Mouse (Mus musculus) heart, embryonic 14.5 days (tissue): ENCODE results near the gene Olfr147. TPM values are rescaled to one million over a fixed set of nuclear protein-coding genes. Genes with fewer than 3 reads are reported as not detected.
"Not testable (repeated sequence)": the region's sequence is repeated elsewhere in the genome, so short reads cannot be mapped to it uniquely, and the experiment has no call there.

Source experiments
- ATAC-seq: fragments of 200-750 bp; cut with Nextera tagmentation; 2 replicates; pipeline ENCODE4 v1.8.0; 2017; ENCODE audit warnings: low read depth, moderate TSS enrichment; ENCODE audit not compliant: insufficient number of reproducible peaks, insufficient read depth, low FRiP score
- H3K27ac ChIP-seq, 2 experiments: fragments of 200-500 bp in 1 of 2; fragments of 300-500 bp in 1 of 2; sonication (generic) in 1 of 2; replicated peaks in 1 of 2; 2 replicates each; pipeline ENCODE4 v1.5.1; 2012 to 2014; ENCODE audit warnings: low read depth in 2 of 2, low read length in 2 of 2, control low read depth in 1 of 2, mild to moderate bottlenecking in 1 of 2, mixed read lengths in 1 of 2; ENCODE audit not compliant: control insufficient read depth in 1 of 2, insufficient read depth in 1 of 2
- H3K27me3 ChIP-seq: fragments of 300-500 bp; sonication (generic); 2 replicates; pipeline ENCODE4 v1.6.1; 2014; ENCODE audit warnings: mild to moderate bottlenecking, low read length, control low read depth; ENCODE audit not compliant: control insufficient read depth, insufficient read depth
- H3K36me3 ChIP-seq: fragments of 300-500 bp; sonication (generic); 2 replicates; pipeline ENCODE4 v1.6.1; 2014; ENCODE audit warnings: mild to moderate bottlenecking, control low read depth, low read length, mixed read lengths; ENCODE audit not compliant: control insufficient read depth, insufficient read depth
- H3K4me1 ChIP-seq, 2 experiments: fragments of 200-500 bp in 1 of 2; fragments of 300-500 bp in 1 of 2; sonication (generic) in 1 of 2; 2 replicates each; pipeline ENCODE4 v1.6.1; 2012 to 2014; ENCODE audit warnings: low read length in 2 of 2, control low read depth in 1 of 2, mixed read lengths in 1 of 2; ENCODE audit not compliant: control insufficient read depth in 2 of 2, insufficient read depth in 2 of 2
- H3K4me2 ChIP-seq: fragments of 300-500 bp; sonication (generic); 2 replicates; pipeline ENCODE4 v1.6.1; 2014; ENCODE audit warnings: mild to moderate bottlenecking, low read length
- H3K4me3 ChIP-seq, 2 experiments: fragments of 200-500 bp in 1 of 2; fragments of 300-500 bp in 1 of 2; sonication (generic) in 1 of 2; 2 replicates each; pipeline ENCODE4 v1.5.1; 2012 to 2014; ENCODE audit warnings: low read length in 2 of 2, mild to moderate bottlenecking in 2 of 2, control low read depth in 1 of 2, low read depth in 1 of 2, moderate library complexity in 1 of 2; ENCODE audit not compliant: control insufficient read depth in 1 of 2, insufficient read depth in 1 of 2
- H3K9ac ChIP-seq: fragments of 300-500 bp; sonication (generic); 2 replicates; pipeline ENCODE4 v1.6.1; 2014; ENCODE audit warnings: mild to moderate bottlenecking, low read length
- H3K9me3 ChIP-seq: fragments of 300-500 bp; sonication (generic); 2 replicates; pipeline ENCODE4 v1.6.1; 2016; ENCODE audit warnings: low read length, control low read depth; ENCODE audit not compliant: control insufficient read depth
- WGBS: fragments of 180-500 bp; shearing (Covaris S2); extraction: QIAGEN DNeasy Blood & Tissue Kit; methylation state at CpG from one replicate; pipeline ENCODE4 v1.1.7; 2014; 5-methylcytosine and 5-hydroxymethylcytosine counted together
- polyA plus RNA-seq: library from polyadenylated mRNA; unstranded; fragments of >200 nt; fragmentation: Nextera tagmentation; extraction: Ambion mirVana; gene quantifications from 2 replicates; pipeline ENCODE4 v1.2.1, GENCODE M21; 2014

The Olfr147 gene
- polyA plus RNA-seq = not detected in 2 replicates

DNA sequence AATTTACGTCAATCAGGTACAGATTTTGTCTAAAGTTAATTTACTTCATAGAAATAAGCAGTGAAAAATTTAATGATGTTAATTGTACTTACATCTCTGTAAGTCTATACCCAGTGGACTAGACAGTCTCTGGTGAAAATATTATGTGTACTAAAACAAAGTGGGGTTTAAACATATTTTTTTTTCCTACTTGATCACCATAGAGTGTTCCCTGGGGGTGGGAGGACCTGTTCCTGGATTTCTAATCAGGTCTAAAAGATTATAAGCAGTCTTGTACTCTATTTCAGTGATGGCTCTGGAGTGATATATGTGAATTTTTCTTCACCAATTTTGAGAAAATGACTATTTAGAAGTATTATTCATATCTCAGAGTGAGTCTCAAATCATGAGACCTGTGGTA lies at the start of gene Olfr147:
Olfr147 (plus strand) TSS at position 301 of the 400 bp plus-strand sequence.
- no peak within 1 kb of the TSS for H3K9ac ChIP-seq
- no peak within 1 kb of the TSS for H3K4me3 ChIP-seq
- no peak for ATAC-seq
- no peaks in the 10 kb centered on the region for H3K27me3 ChIP-seq
- H3K36me3 ChIP-seq = no peaks in the 10 kb centered on the region
- no peaks in the 10 kb centered on the region for H3K4me1 ChIP-seq
- no peak within 1 kb of the TSS for H3K27ac ChIP-seq
- H3K9me3 ChIP-seq = no peaks in the 10 kb centered on the region
- 70% methylated on average over 1 of the region's 1 CpGs for WGBS
- H3K4me2 ChIP-seq = no peak within 1 kb of the TSS

DNA sequence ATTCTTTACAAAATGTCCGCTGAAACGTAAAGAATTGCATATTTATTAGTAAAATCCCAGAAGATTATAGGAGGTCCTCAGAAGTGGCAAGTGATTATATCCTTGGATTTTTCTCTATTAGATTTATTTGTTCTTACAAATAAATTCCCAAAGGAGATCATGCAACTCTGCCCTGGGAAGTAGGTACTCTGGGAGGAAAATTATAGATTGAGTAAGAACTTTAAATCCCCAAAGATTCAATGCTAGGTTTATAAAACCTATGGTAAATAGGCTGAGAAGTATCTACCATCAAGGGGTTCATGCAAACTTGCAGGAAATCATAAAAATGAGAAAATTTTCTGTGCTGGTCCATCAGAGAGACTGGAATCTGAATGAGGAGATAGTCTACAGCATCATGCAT lies 34.9 kb upstream of the Olfr147 start, which contains the start of gene Olfr250:
Olfr250 (plus strand) TSS at position 301 of the 400 bp plus-strand sequence.
- Histone ChIP-seq H3K4me3 (no peak within 1 kb of the TSS), H3K9me3 (no peaks in the 10 kb centered on the region), H3K4me1 (no peaks in the 10 kb centered on the region), H3K9ac (no peak within 1 kb of the TSS), H3K27me3 (no peaks in the 10 kb centered on the region), H3K27ac (no peak within 1 kb of the TSS), H3K4me2 (no peak within 1 kb of the TSS), H3K36me3 (no peaks in the 10 kb centered on the region)
- ATAC-seq = no peak
- 83% methylated on average over 2 of the region's 2 CpGs for WGBS

DNA sequence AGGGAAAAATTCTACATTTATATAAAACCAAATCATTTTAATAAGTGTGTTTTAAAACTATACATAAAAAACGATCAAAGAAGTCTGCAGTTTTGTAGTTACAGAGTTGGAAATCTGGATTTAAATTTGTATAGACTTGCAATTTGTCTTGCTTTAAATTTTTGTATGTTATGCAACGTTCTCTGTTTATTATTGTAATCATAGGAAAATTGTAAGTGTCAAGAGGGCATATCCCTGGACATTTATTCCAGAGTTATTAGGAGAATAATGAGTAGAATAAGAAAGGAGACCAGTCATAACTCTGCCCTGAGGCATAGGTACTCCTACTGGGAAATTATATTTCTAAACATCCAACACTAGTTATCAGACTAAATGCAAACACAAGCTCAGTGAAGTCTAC lies 24.7 kb upstream of the Olfr147 start, which contains the start of gene Olfr251:
Olfr251 (plus strand) TSS at position 301 of the 400 bp plus-strand sequence.
- H3K9ac ChIP-seq = no peak within 1 kb of the TSS
- 0 out of 2 replicates have a peak, but pooled peaks cover 2% of the 10 kb centered on the region for H3K9me3 ChIP-seq
- H3K36me3 ChIP-seq = no peaks in the 10 kb centered on the region
- H3K27me3 ChIP-seq = no peaks in the 10 kb centered on the region
- no peak within 1 kb of the TSS for H3K27ac ChIP-seq
- H3K4me1 ChIP-seq = no peaks in the 10 kb centered on the region
- WGBS = 57% methylated on average over 2 of the region's 2 CpGs
- no peak for ATAC-seq
- H3K4me3 ChIP-seq = no peak within 1 kb of the TSS
- no peak within 1 kb of the TSS for H3K4me2 ChIP-seq

DNA sequence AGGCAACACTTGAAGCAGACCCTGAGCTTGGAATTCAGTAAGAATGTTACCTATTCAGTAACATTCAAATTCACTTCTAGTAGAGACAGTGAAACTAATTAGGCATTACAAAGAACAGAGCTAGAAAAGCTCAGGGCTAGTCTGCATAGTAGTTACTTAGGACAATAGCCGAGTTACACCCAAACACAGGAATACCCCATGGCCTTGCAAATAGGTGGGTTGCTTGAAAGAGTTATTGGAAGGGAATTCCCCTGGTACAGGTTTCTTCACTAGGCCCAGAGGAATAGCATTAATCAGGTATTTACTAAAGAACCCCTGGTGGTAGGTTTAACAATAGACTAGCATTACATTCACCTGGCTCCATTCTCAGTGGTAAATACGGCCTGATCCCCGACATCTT lies 6.0 kb downstream of the Olfr147 start:
- H3K27me3 ChIP-seq, H3K9ac ChIP-seq, H3K9me3 ChIP-seq, H3K4me1 ChIP-seq, H3K4me3 ChIP-seq, H3K36me3 ChIP-seq, ATAC-seq, H3K4me2 ChIP-seq, H3K27ac ChIP-seq: not testable (repeated sequence)
- 84% methylated on average over 3 of the region's 3 CpGs for WGBS

DNA sequence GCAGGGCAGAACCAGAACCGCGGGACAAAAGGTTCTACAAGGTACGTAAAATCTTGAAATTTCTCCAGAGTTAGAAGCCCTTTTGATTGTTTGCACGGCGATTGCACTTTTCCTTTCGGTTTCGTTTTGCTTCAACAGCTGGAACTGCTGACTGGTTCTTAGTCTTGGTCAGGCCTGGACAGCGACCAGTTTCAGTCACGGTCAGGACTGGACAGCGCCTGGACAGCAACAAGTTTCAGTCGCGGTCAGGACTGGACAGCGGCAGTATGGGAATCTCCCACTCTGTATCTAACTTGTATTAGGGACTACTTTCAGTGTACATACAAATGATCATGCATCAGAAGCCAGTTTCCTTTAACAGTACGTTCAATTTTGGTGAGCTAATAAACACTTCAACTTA lies 12.0 kb downstream of the Olfr147 start:
- not testable (repeated sequence) for H3K36me3 ChIP-seq

DNA sequence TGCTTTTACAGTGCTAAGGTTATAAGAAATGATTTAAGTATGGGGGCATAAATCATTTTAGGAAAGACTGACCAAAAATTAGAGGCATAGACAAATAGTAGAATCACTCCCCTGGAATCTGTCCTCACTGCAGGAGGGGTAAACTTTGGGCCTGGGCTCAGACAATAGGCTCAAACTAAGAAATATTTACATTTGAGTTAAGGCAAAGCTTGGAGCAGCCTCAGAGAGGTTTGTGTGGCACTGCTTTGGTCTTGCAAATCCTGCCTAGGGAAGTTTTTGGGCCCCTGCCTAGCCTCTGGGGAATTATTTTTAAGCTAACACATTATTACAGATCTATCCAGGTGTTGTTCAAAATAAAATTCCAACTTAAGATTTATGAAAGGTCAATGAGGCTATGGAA lies 22.3 kb downstream of the Olfr147 start:
- Histone ChIP-seq H3K36me3 (no peaks in the 10 kb centered on the region), H3K9ac (no peak overlapping the region), H3K4me2 (no peak overlapping the region), H3K27me3 (no peaks in the 10 kb centered on the region), H3K27ac (no peak overlapping the region), H3K4me1 (no peaks in the 10 kb centered on the region), H3K9me3 (0 out of 2 replicates have a peak, but pooled peaks cover 6% of the 10 kb centered on the region), H3K4me3 (no peak overlapping the region)
- no peak for ATAC-seq

More for the DNA sequence above, 12.0 kb downstream of the Olfr147 start:
- not testable (repeated sequence) for H3K9me3 ChIP-seq, H3K4me3 ChIP-seq, H3K27me3 ChIP-seq, H3K4me1 ChIP-seq, H3K4me2 ChIP-seq, ATAC-seq, H3K9ac ChIP-seq, H3K27ac ChIP-seq
- 85% methylated on average over 14 of the region's 14 CpGs for WGBS

DNA sequence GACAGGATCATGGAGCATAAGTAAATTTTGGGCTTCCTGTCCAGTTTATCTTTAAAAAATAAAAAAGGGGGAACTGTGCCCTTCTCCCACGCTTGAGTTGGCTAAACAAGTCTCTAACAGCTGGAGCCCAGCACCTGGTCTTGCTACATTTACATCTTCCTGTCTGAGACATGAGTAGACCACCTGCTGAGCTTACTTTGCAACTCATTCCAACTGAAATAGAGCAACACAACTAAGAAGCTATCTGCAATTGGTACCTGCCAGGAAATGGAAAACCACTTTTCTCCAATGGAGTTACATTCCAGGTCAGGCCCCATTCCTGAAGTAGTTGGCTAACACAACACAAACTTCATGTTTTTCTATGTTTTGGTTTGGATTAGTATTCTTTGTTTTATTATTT lies 25.5 kb downstream of the Olfr147 start:
- Histone ChIP-seq H3K9me3 (0 out of 2 replicates have a peak, but pooled peaks cover 6% of the 10 kb centered on the region), H3K36me3 (no peaks in the 10 kb centered on the region), H3K4me3 (no peak overlapping the region), H3K4me2 (no peak overlapping the region), H3K9ac (no peak overlapping the region), H3K4me1 (no peaks in the 10 kb centered on the region), H3K27ac (no peak overlapping the region), H3K27me3 (no peaks in the 10 kb centered on the region)
- no peak for ATAC-seq
- 37% methylated on average over 1 of the region's 1 CpGs for whole genome bisulfite sequencing

DNA sequence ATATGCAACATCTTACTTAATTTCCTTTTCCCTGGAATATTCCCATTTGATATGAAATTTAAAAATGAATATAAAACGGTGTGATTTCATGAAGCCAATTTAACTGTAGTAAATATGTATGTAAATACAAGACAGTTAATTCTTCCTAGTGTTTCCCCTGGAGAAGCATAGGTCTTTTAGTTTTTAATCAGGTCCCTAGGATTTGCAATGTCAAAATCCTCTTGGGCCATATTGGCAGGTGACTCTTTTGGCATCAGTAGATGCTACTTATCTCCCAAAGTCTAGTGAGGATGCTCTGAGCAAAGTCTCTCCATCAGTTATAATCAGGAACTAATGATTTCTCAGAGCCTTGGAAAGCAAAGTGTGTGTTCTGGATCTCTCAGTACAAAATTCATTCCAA lies 27.7 kb downstream of the Olfr147 start, which contains the start of gene Olfr901:
Olfr901 (plus strand) TSS at position 301 of the 400 bp plus-strand sequence.
- no peaks in the 10 kb centered on the region for H3K36me3 ChIP-seq
- no peak within 1 kb of the TSS for H3K4me2 ChIP-seq
- no peak within 1 kb of the TSS for H3K4me3 ChIP-seq
- H3K27me3 ChIP-seq = no peaks in the 10 kb centered on the region
- no peaks in the 10 kb centered on the region for H3K4me1 ChIP-seq
- no peak for ATAC-seq
- H3K9ac ChIP-seq = no peak within 1 kb of the TSS
- WGBS = 74% methylated on average over 1 of the region's 1 CpGs
- H3K27ac ChIP-seq = no peak within 1 kb of the TSS
- H3K9me3 ChIP-seq = 0 out of 2 replicates have a peak, but pooled peaks cover 6% of the 10 kb centered on the region
